Mouse (Mus musculus): ENCODE measurements around the gene Zbtb38. TPM values are rescaled to one million over a fixed set of nuclear protein-coding genes. Genes with fewer than 3 reads are reported as not detected.

Gene Zbtb38
- polyA plus RNA-seq, 1 experiment: 10.0 TPM

GRCm38 (mm10) chr9:96718888-96719287, 33.7 kb downstream of the Zbtb38 start:
- H3K79me2 ChIP-seq (ENCODE audit: control insufficient read depth, insufficient read depth): peaks cover 71% of the 10 kb centered on the region
- H3K4me3 ChIP-seq (ENCODE audit: insufficient read depth, poor library complexity, severe bottlenecking): no peak overlapping the region

DNA sequence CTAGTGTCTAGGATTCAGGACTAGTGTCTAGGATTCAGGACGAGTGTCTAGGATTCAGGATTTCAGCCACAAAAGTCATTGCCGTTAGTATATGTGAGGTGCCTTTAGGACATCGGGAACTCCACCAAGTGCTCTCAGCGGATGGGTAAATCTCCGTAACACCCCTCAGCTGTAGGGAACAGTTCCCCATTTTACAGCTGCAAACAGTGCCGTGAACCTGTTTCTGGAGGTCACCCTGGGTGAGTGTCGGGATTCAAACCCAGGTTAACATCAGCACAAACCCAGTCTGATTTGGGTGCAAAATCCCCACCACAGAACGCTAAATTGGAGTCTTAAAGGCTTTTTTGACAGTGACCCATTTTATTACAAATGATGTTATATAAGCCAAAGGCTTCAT, 34.2 kb downstream of the Zbtb38 start:
- peaks cover 16% of the 10 kb centered on the region for H3K79me3 ChIP-seq (ENCODE audit: low read depth)
- no peak for TF ChIP-seq MYOD1 (IDR thresholded peaks at IDR 0.05; ENCODE audit: control insufficient read depth, insufficient read length, low read depth)
- no peak for TF ChIP-seq MAX (IDR thresholded peaks at IDR 0.05)
- no peak for TF ChIP-seq CEBPB (IDR thresholded peaks at IDR 0.05; ENCODE audit: low read depth)
- no peaks in the 10 kb centered on the region for H3K27me3 ChIP-seq (ENCODE audit: control insufficient read depth, insufficient read depth, insufficient read length)
- no peak overlapping the region for H3K4me3 ChIP-seq (ENCODE audit: insufficient read depth, poor library complexity, severe bottlenecking)
- H3K36me3 ChIP-seq (ENCODE audit: control insufficient read depth, insufficient read depth): peaks cover 38% of the 10 kb centered on the region
- H3ac ChIP-seq (ENCODE audit: control insufficient read depth, insufficient read length, low read depth): no peak overlapping the region
- peaks cover 73% of the 10 kb centered on the region for H3K79me2 ChIP-seq (ENCODE audit: control insufficient read depth, insufficient read depth)

More at GRCm38 (mm10) chr9:96718888-96719287, 33.7 kb downstream of the Zbtb38 start:
- H3ac ChIP-seq (ENCODE audit: control insufficient read depth, insufficient read length, low read depth): no peak overlapping the region
- peaks cover 38% of the 10 kb centered on the region for H3K36me3 ChIP-seq (ENCODE audit: control insufficient read depth, insufficient read depth)
- TF ChIP-seq CTCF (IDR thresholded peaks at IDR 0.05; ENCODE audit: control insufficient read depth, insufficient read depth, insufficient read length) (no peak), FOSL1 (IDR thresholded peaks at IDR 0.05; ENCODE audit: insufficient read depth, low read length, poor library complexity, severe bottlenecking) (no peak), USF1 (IDR thresholded peaks at IDR 0.05; ENCODE audit: low read depth) (no peak), MYOG (IDR thresholded peaks at IDR 0.05; ENCODE audit: control insufficient read depth, extremely low read depth, insufficient read length) (no peak), CEBPB (IDR thresholded peaks at IDR 0.05; ENCODE audit: low read depth) (no peak), MAX (IDR thresholded peaks at IDR 0.05) (no peak)
- H3K79me3 ChIP-seq (ENCODE audit: low read depth): peaks cover 16% of the 10 kb centered on the region
- H3K27me3 ChIP-seq (ENCODE audit: control insufficient read depth, insufficient read depth, insufficient read length): no peaks in the 10 kb centered on the region

DNA sequence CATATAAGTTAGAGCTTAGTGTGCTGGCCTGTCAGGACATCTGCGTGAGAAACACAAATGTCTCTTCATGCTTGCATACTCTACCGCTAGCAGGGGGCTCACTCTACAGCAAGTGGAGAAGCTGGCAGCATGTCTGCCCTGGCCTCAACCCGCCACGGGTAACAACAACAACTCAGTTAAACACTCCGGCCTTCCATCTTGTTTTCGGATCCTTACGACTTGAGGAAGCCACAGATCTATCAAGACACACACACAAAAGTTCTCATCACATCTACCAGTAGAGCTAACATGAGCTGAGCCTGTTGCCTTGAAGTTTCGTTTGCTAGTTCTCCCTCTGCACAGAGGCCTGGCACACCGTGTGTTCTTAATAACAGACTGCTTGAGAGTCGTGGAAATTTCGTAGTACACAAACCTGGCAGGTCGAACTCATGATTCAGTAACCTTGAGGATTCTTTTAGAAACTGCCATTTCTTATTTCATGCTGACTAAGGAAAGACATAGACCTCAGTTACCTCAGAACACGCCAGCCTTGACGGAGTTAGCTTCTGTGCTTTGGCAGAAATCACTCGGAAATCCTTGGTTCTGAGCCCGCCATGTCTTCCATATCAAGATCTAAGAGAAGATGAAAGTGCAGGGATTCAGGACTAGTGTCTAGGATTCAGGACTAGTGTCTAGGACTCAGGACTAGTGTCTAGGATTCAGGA, 34.8 kb downstream of the Zbtb38 start:
- peaks cover 78% of the 10 kb centered on the region for H3K79me2 ChIP-seq (ENCODE audit: control insufficient read depth, insufficient read depth)
- no peak overlapping the region for H3K4me3 ChIP-seq (ENCODE audit: insufficient read depth, poor library complexity, severe bottlenecking)
- peaks cover 42% of the 10 kb centered on the region for H3K36me3 ChIP-seq (ENCODE audit: control insufficient read depth, insufficient read depth)
- no peaks in the 10 kb centered on the region for H3K27me3 ChIP-seq (ENCODE audit: control insufficient read depth, insufficient read depth, insufficient read length)
- no peak overlapping the region for H3ac ChIP-seq (ENCODE audit: control insufficient read depth, insufficient read length, low read depth)
- no peak for TF ChIP-seq MYOG (IDR thresholded peaks at IDR 0.05; ENCODE audit: control insufficient read depth, extremely low read depth, insufficient read length)
- no peak for TF ChIP-seq USF1 (IDR thresholded peaks at IDR 0.05; ENCODE audit: low read depth)
- no peak for TF ChIP-seq CEBPB (IDR thresholded peaks at IDR 0.05; ENCODE audit: low read depth)
- no peak for TF ChIP-seq MYOD1 (IDR thresholded peaks at IDR 0.05; ENCODE audit: control insufficient read depth, insufficient read length, low read depth)
- no peak for TF ChIP-seq MAX (IDR thresholded peaks at IDR 0.05)
- no peak for TF ChIP-seq FOSL1 (IDR thresholded peaks at IDR 0.05; ENCODE audit: insufficient read depth, low read length, poor library complexity, severe bottlenecking)
- TF ChIP-seq CTCF (IDR thresholded peaks at IDR 0.05; ENCODE audit: control insufficient read depth, insufficient read depth, insufficient read length): no peak
- H3K79me3 ChIP-seq (ENCODE audit: low read depth): peaks cover 20% of the 10 kb centered on the region

DNA sequence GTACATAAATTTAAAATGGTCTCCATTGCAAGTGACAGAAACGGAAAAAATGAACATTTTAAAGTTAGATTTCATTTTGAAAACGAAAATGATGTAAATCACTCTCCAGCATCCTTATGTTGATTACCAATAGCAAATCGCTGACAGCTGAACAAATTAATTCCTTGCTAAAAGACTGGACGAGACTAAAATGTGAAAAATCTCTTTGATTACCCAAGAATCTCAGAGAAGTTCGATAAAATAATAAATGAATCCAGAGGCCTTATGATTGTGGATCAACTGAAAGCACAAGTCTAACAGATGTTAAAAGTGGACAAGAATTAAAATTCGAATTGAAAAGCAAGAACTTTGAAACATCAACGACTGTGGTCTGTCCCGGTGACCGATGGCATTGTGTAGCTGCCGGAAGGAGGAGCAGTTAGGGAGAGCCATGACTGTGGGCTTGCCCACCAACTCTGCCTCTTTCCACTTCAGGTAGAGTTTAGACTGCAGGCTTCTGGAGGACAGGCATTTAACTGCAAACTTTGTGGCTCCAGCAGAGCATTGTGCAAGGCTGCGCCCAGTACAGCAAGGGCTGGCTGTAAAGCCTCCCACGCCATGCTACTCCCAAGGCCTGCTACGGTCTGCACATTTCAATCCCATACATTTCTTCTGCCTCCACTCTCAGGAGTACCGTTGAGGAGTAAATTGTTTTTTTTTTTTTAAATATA, 35.7 kb downstream of the Zbtb38 start:
- no peak overlapping the region for H3K4me3 ChIP-seq (ENCODE audit: insufficient read depth, poor library complexity, severe bottlenecking)

DNA sequence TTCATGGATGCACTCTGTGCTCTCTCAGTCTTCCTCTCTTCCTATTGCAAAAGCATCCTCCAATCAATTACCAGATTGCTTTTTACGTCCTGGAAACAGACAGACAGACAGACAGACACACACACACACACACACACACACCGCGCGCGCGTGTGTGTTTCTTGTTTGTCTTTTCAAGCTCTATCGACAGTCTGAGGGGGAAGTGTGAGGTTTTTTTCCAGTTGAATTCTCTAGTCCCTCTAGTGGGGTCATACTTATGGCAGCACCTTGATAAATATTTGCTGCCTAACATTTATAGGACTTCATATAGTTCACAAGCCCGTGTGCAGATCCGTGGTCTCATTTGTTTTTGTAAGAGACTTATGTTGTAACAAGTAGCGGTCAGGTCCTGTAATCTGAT, 36.5 kb downstream of the Zbtb38 start:
- Histone ChIP-seq H3ac (ENCODE audit: control insufficient read depth, insufficient read length, low read depth) (no peak overlapping the region), H3K79me2 (ENCODE audit: control insufficient read depth, insufficient read depth) (peaks cover 81% of the 10 kb centered on the region), H3K79me3 (ENCODE audit: low read depth) (peaks cover 29% of the 10 kb centered on the region), H3K4me3 (ENCODE audit: insufficient read depth, poor library complexity, severe bottlenecking) (no peak overlapping the region), H3K27me3 (ENCODE audit: control insufficient read depth, insufficient read depth, insufficient read length) (no peaks in the 10 kb centered on the region), H3K36me3 (ENCODE audit: control insufficient read depth, insufficient read depth) (peaks cover 49% of the 10 kb centered on the region)
- TF ChIP-seq MYOG (IDR thresholded peaks at IDR 0.05; ENCODE audit: control insufficient read depth, extremely low read depth, insufficient read length) (no peak), CEBPB (IDR thresholded peaks at IDR 0.05; ENCODE audit: low read depth) (no peak), MAX (IDR thresholded peaks at IDR 0.05) (no peak), USF1 (IDR thresholded peaks at IDR 0.05; ENCODE audit: low read depth) (no peak), FOSL1 (IDR thresholded peaks at IDR 0.05; ENCODE audit: insufficient read depth, low read length, poor library complexity, severe bottlenecking) (no peak), MYOD1 (IDR thresholded peaks at IDR 0.05; ENCODE audit: control insufficient read depth, insufficient read length, low read depth) (no peak), CTCF (IDR thresholded peaks at IDR 0.05; ENCODE audit: control insufficient read depth, insufficient read depth, insufficient read length) (no peak)

More for the DNA sequence above, 35.7 kb downstream of the Zbtb38 start:
- Histone ChIP-seq H3ac (ENCODE audit: control insufficient read depth, insufficient read length, low read depth) (no peak overlapping the region), H3K79me3 (ENCODE audit: low read depth) (peaks cover 28% of the 10 kb centered on the region), H3K27me3 (ENCODE audit: control insufficient read depth, insufficient read depth, insufficient read length) (no peaks in the 10 kb centered on the region), H3K79me2 (ENCODE audit: control insufficient read depth, insufficient read depth) (peaks cover 81% of the 10 kb centered on the region), H3K36me3 (ENCODE audit: control insufficient read depth, insufficient read depth) (peaks cover 49% of the 10 kb centered on the region)
- no peak for TF ChIP-seq CEBPB (IDR thresholded peaks at IDR 0.05; ENCODE audit: low read depth)
- TF ChIP-seq MAX (IDR thresholded peaks at IDR 0.05): no peak
- no peak for TF ChIP-seq MYOG (IDR thresholded peaks at IDR 0.05; ENCODE audit: control insufficient read depth, extremely low read depth, insufficient read length)
- no peak for TF ChIP-seq CTCF (IDR thresholded peaks at IDR 0.05; ENCODE audit: control insufficient read depth, insufficient read depth, insufficient read length)
- no peak for TF ChIP-seq FOSL1 (IDR thresholded peaks at IDR 0.05; ENCODE audit: insufficient read depth, low read length, poor library complexity, severe bottlenecking)
- no peak for TF ChIP-seq USF1 (IDR thresholded peaks at IDR 0.05; ENCODE audit: low read depth)
- no peak for TF ChIP-seq MYOD1 (IDR thresholded peaks at IDR 0.05; ENCODE audit: control insufficient read depth, insufficient read length, low read depth)
